Mouse (Mus musculus) urinary bladder, postnatal 36 days (tissue): ENCODE data around the gene She.
"Not testable (repeated sequence)": the region's sequence is repeated elsewhere in the genome, so short reads cannot be mapped to it uniquely, and the experiment has no call there.

Source experiments
- DNase-seq, 2 experiments: peaks; one replicate each; pipeline ENCODE4 v3.0.0; 2022; ENCODE audit warnings: low spot score in 2 of 2, mixed read lengths in 1 of 2

She gene

DNA sequence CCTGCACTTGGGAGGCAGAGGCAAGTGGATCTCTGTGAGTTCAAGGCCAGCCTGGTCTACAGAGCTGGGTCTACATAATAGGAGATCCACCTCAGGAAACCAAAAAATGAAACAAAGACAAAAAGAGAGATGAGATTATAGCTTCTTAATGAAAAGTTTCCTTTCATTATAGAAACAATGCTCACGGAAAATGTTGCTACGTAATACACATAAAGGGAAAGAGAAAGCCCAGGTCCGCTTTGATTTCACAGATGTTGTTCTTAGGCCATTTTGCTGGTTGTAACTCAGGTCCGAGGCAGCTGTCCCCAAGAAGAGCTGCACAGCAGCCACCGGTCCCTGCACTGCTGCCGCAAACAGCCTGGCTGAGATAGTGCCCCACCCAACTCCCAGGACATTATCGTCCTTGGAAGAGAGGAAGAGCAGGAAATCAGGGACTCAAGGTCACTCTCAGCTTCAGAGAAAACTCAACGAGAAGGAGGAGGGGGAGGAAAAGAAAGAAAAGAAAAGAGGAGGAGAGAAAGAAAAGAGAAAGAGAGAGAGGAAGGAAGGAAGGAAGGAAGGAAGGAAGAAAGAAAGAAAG, 31.1 kb downstream of the She start:
- DNase-seq, result no peak

DNA sequence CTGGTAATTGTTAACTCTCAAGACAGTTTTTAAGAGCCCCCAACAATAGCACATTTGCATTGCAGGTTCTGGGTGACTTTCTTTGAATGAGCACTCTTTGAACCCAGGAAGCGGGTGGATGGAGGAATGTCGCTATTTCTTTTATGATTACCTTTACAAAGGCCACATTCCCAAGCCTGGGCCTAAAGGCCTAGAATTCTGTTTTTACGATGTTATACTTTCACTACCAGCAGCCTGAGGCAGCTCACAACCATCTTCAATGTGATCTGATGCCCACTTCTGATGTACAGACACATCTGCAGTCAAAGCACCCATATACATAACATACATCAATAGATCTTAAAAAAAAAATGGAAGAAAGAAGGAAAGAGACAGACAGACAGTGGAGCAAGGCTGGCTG, 32.1 kb downstream of the She start:
- DNase-seq, result not testable (repeated sequence)

DNA sequence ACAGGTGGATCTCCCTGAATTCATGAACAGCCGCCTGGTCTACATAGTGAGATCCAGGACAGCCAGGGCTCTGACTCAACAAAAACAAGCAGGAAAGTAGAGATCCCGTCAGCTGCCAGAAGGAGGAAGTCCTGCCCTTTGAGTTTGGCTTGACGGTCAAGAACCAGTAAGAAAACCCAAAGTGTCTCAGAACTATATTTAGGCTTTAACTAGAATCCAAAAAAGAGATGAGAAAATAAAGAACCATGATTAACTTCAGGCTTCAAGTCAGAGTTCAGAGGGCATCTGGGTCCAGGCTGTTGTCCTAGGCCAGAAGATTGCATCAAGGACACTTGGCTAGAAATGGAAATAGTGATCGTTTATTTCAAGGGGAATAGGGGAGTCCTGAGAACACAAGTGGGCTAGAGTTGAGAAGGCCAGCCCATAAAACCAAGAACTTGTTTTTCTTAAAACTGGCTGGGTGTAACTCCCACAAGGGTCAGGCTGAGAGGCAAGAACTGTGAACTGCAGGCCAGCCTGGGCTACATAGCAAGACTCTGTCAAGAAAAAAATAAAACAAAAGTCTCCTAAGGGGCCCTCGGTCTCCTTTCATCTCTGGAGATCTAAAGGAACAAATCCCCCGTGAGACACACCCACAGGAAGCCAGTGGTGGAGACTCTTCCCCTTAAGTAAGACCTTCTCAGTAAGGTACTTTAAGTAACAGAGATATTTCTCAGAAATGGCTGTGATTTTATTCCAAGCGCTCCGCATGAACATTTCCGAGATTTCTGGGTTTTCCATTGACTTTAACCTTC, 32.7 kb downstream of the She start:
- DNase-seq, result peak; percentile 37 to 61

DNA sequence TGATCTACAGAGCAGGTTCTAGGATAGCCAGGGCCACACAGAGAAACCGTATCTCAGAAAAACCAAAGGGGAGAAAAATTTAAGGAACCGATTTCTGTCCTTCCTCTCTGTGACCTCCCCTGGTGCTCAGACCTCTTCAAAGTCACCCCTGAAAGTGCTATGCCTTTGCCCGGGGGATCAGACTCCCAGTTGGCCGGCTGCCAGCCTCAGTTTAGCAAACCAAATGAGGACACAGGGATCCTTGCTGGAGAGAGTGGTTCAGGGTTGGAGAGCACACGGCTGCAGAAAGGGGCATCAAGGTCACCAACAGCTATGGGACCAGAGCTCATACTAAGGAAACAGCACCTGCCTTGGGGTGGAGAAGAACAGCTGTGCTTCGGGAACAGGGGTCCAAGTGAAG, 33.9 kb downstream of the She start:
- DNase-seq, result no peak

DNA sequence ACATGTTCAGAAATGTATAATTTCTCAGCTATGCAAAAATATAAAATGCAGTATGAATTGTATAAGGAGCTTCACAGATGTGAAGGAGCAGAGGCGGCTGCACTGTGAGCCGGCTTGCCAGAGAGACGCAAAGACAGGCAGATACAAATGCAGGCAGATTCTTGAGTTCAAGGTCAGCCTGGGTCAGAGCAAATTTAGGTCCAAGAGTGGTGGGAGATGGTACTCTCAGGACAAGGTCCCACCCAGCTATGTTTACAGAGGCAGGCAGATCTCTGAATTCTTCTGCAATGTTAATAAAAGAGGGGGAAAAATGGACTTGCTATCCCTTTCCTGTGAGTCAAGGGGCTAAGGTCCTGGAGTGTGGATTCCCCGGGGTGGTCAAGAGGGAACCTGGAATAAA, 34.6 kb downstream of the She start:
- DNase-seq, result no peak

DNA sequence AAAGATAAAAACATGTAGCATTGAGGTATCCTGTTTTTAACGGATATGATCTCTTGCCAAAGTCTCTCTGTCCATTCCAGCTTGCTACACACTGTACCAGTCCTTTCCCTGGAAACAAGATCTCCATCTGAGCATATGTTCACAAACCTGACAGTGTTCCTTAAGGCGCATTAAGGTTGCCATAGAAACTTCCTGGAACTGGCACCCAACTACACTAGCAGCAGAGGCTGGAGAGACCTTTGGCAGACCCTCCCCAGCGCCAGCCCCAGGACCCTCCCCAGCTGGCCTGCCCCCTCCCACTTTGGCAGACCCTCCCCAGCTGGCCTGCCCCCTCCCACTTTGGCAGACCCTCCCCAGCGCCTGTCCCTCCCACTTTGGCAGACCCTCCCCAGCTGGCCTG, 36.5 kb downstream of the She start:
- no peak for DNase-seq

DNA sequence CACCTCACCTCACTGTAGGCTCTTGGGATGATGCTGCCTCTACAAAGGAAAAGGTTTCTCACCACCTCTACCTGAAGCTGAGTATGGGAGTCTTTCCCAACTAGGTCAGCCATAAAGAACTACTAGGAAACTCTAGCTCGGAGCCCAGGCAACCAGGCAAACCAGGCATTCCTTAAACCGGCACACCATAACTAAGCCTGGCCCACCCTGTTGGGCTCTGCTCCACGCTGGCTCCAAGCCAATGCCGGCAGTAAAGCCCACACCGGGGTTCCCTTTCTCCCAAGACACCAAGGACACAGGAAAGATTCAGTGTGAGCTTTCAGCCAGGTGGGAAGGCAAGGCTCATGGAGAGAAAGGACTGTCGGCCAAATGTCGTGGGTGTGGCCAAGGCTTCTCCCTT, 37.2 kb downstream of the She start:
- no peak for DNase-seq

DNA sequence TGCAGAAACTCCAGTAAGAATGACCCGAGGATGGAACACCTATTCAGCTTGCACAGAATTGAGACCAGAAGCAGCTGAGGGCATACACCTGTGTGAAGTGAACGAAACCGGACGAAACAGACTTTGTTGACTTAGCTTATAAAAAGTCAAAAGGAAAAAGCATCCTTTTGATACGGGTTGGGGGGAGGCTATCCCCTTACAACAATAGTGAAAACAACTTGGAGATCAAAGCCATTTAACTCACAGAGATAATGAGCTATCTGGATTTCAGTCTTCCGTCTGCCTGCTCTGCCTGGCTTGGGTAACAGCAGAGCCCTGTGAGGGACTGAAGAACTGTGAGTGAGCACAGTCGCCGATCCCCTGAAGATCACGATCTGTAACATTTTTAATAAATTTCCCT, 37.8 kb downstream of the She start:
- no peak for DNase-seq

DNA sequence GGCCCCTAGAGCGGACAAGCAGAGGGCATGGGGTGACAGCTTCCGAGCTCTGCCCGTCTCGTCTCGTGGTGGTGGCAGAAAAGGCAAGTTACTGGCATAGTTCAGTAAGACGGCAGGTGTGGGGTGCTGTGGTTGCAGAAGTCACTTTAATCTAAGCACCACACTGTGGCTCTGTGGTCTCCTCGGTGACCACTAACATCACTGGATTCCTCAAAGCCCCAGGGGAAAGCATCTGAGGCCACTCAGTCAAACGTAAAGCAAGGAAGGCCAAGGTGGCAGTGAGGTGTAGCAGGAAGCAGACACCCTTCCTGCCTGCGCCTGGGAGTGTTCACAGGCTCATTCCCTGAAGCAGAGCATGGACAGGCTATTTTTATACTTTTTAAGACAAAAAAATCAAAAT, 38.4 kb downstream of the She start:
- no peak for DNase-seq

DNA sequence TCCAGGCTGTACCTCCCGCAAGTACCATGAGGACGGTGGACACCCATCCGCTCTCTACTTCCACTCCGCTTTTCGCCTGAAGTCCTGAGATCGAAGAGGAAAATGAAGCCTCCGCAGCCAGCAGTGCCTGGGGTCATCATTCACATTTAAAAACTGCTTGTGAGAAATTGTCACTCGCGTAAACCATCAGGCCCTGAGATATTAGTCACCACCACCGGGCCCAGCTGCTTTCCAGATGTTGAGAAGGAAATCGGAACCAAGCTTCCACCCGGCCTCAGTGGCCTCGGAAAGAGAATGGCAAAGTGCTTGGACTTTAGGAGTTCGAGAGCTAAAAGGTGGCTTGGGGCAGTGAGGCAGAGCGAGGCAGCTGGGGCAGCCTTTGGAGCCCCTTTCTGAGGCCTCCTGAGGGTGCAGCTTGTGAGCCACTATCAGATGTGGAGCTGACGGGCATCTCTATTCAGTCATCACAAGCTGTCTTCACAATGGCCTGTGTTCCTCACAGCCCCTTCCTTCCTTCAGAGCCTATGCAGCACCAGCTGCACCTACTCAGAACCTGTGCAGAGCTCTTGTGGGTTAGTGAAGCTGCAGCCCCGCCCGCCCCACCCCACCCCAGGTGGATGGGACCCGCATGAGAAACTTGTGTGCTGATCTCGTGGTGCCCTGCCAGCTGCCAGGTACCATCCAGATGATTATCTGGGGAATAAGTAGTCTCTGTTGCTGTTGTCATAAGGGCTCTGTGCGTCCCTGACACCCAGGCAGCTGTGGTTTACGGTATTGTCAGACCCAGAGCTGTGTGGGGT, 39.5 kb downstream of the She start:
- DNase-seq, result no peak

DNA sequence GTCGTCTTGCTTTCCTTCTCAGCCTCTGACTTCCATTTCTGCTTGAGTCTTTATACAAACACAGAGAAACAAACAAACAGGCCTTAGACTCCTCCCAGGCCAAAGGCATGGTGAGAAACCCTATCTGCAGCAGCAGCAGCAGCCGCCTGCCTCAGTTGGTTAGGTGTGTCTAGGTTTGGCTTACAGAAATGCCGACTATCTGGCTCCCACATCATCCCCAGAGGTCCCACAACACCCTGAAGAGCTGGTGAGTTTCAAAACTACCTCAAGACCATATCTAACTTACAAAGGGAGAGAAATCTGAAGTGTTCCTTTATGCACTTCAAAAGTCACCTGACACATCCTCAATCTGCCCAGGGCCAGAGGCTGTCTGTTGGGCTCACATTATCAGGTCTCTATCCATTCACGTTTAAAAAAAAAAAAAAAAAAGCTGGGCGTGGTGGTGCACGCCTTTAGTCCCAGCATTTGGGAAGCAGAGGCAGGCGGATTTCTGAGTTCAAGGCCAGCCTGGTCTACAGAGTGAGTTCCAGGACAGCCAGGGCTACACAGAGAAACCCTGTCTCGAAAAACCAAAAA, 40.3 kb downstream of the She start:
- no peak for DNase-seq

DNA sequence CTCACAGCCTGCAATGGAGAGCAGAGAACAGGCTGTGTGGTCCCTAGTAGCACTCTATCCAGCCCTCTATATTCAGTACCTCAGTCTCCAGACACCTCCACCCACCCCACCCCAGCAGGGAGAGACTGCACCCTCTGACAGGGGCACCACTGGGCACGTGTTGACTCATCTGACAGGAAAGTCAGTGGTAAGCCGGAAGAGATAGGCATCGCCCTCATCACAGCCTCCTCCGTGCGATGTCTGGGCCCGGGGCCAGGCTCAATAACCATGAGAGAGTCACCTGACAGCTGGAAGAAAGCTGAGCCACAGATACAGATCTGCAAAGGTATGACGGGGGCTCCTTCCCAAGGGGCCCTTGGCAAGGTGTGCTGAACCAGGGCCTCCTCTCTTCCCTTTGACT, 41.0 kb downstream of the She start:
- peak; percentile 45 to 60 for DNase-seq

DNA sequence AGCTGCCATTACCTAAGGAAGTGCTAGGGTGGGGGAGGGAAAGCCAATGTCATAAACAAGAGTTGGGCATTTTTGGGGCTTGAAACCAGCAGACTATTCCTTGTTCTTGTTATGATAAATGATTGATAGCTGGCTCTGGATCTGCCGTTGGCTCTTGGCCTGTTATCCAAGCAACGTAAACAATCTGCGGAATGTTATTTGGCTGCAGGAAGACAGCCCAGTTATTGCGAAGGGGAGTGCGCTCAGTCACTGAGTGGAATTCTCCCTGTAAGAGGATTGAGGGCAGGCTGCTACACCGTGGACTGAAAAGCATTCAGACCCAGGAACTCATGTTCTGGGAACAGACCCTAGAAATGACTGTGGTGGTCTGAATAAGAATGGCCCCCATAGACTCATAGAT, 41.5 kb downstream of the She start:
- DNase-seq, result no peak

DNA sequence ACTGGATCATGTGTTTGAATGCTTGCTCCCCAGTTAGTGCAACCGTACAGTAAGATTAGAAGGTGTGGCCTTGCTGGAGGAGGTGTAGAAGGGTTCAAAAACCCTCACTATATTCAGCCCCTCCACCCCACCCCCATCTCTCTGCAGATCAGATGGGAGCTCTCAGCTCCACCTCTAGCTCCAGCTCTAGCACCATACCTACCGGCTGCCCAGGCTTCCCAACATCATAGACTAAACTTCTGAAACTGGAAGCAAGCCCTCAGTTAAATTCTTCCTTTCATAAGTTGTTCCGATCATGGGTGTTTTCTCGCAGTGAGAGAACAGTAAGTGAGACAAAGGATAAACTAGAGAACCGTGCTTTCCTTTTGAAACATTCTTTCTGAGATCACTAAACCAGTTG, 42.9 kb downstream of the She start:
- DNase-seq, result no peak

DNA sequence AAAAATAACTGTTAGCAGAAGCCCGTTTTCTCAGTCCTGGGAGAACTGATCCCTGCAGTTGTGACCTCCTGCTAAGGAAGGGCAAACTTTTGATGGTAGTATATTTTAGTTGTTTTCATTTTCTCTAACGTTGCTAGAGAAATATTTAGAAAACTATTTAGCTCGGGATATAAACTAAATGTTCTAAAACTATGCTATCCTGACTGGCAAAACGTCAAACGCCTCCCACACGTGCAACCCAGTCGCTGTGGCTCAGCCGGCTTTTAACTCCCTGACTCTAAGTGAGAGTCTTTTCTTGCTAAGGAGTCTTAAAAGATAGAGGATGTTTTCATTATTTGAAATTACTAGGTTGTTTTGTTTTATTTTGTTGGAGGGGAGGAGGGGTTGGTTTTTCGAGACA, 43.9 kb downstream of the She start:
- DNase-seq, result no peak

DNA sequence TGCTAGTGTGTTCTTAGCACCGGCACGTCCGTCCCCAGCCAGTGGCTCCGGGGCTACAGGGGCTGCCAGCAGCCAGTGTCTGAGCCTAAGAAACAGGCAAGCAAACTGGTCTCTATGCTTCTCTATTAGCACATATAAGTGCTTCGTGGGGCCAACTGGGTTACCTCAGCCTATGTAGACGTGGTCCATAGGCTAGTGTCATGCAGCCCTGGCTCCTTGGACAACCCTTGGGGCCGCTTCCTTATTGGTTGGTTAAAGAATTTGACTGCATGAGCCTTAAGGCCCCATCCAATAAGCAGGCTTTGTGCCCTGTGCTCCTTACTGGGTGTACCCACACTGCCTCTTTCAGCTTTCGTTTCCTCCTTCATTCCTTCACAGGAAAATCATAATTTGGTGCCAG, 44.6 kb downstream of the She start:
- no peak for DNase-seq

DNA sequence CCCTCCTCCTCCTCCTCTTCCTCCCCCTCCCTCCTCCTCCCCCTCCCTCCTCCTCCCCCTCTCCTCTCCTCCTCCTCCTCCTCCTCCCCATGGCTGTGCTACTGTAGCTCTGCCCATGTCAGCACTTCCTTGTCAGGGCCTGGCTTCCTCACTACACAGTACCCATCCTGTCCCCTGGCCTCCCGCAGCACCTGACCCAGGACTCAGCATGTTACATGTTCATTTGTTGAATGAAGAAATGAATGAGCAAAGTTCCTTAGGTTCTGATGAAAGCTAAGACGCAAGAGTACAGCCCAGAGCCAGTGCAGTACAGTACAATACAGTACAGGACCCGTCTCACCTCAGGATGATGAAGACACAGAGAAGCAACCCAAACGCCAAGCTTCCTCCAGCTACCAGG, 45.3 kb downstream of the She start:
- no peak for DNase-seq

DNA sequence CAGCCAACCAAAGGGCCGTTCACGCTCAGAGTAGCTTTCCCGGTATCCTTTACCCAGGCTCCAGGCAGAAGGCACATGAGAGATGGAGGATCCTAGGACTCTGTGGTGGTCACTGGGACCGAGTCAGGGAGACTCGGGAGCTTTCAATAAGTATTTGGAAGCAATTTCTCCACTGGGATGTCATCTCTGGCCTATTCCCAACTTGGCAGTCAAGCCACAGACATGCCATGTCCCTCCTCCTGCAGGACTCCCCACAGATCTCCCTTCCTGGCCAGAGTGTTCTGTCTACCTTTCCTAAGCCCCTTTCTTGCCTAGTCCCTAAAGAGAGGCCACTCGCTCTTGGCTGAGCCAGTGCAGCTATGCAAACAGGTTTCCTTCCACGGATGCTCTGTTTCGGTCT, 46.0 kb downstream of the She start:
- DNase-seq, result no peak

DNA sequence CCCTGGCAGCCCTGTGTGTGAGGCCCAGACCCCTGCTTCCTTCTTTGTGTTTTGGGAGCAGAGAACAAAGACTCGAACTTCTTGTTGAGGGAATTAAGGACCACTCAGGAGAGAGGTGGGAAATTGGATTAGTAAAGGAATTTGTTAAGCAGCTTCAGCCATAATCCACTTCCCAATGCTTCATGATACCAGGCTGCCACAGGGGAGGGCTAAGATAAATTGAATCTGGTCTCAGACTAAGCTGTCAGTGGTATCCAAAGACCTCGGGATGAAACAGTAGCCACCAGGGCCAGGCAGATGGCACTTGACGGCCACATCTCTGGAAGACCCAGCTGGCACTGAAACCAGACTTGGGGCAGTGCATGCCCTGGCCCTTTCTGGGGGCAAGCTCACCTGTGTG, 47.3 kb downstream of the She start:
- no peak for DNase-seq

DNA sequence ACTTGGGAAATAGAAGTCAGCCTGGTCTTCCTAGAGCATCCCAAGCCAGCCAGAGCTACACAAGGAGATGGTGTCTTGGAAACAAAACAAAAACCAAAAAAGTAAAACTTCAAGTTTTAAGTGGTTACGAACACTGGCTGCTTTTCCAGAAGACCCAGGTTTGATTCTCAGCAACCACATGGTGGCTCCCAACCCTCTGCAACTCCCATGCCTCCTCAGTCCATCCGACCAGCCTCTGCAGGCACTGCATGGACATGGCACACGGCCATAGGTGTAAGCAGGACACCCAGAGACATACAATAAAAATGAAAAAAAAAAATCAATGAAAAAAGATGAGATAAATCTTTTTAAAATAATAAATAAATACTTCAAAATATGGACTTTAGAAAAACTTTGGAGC, 48.2 kb downstream of the She start:
- DNase-seq, result no peak

DNA sequence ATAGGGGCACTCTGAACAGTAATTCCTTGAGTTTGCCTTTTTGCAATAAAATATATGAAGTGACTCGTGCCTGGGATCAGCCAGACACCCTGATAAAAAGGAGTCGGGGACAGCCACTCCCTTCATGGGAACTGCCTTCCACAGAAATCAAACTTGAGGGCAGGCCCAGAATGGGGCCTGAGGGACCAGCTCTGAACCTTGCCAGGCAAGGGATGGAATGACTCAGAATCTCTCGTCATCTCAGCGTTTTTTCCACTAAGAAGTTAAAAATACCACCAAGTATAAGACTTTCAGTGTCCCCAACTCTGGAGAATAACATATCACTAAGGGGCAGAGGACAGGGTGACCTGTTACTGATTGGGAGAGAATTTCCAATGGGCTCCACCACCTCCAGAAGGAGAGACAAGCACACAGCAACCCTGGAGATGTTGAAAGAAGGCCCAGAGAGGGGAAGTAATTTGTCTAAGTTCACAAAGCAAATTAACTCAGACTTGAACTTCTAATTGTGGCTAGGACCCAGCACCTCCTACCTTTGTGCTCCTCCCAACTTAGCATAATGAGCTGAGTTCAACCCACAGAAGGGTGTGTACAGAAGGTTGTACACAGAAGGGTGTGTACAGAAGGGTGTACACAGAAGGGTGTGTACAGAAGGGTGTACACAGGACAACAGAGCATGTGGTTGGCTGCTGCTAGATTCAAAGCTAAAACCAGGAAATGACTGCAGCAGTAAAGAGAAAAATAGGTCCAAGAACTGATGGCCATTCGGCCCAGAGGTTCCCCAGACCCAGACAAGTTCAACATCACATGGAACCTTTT, 49.1 kb downstream of the She start:
- DNase-seq, result no peak
